13 mouse cellular contexts compared by ENCODE assay signal in the genomic region with DNA sequence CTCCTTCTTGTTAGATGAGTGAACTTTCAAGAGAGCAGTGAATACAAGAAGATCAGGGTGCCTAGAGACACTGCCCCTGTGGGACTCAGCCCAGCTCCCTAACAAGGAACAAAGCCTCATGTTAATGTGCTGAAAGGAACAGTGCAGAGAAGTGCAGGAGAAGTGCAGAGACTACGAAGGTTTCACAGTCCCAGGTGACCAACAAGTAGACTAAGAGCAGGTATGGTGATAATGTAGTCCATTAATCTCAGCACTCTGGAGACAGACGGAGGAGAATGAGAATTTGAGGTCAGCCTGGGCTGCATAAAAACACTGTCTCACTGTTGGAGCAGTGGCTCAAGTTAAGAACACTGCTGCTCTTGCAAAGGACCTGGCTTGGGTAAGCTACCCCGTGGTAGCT.
A peak's percentile ranks its signal among the peaks of the same experiment; 100 is the strongest.
DNase-seq lines count a peak whose midpoint lies in the region; ATAC-seq and TF ChIP-seq lines count a peak whose summit lies in the region.
"Had no signal": no experiment of that assay in that cellular context is flagged by ENCODE, and none has a peak within 500 bp of the region (broad histone marks: within the 10 kb centered on the region; RNA-seq: fewer than 3 reads in every experiment).

No protein-coding gene starts in this region.

- TF ChIP-seq CTCF in stomach, postnatal 0 days (IDR thresholded peaks at IDR 0.05; ENCODE audit: low read depth) = no peak

- no peak for DNase-seq in heart, postnatal 25 days (ENCODE audit: low spot score)
- no peak for DNase-seq in midbrain, embryonic 10.5 days (ENCODE audit: low spot score)
- DNase-seq in stomach, postnatal 0 days (ENCODE audit: low spot score) = no peak
- DNase-seq in right cerebral cortex, adult 2 months (ENCODE audit: low spot score in 2 of 2) = no peak
- DNase-seq: adrenal gland, postnatal 36 days; kidney, postnatal 25 days; spleen, adult 18-20 months; thymus, postnatal 36 days had no signal

- H3K27ac ChIP-seq in heart, embryonic 16.5 days (ENCODE audit: low read length) = peak overlapping the region; percentile 42; the same call in 1 of the 2 replicates
- peak overlapping the region; percentile 55; the same call in 1 of the 2 replicates for H3K27ac ChIP-seq in midbrain, embryonic 10.5 days (replicated peaks)
- H3K27ac ChIP-seq in midbrain, embryonic 15.5 days = no peak overlapping the region
- peak overlapping the region; percentile 87; the same call in 1 of the 2 replicates for H3K27ac ChIP-seq in hindbrain, embryonic 15.5 days (replicated peaks)
- H3K27ac ChIP-seq in stomach, postnatal 0 days (replicated peaks) = peak overlapping the region; percentile 88; the same call in 1 of the 2 replicates
- H3K27ac ChIP-seq: liver, embryonic 15.5 days had no signal

- intact Hi-C loops in heart, postnatal 25 days (cut with DNase I) = loop anchor here (5.0 kb wide), 1 partner anchor 144 kb away; a partner anchor contains a TSS

- H3K4me2 ChIP-seq in heart, embryonic 16.5 days (ENCODE audit: low read depth, low read length) = no peak overlapping the region
- H3K4me2 ChIP-seq in midbrain, embryonic 15.5 days = no peak overlapping the region
- no peak overlapping the region for H3K4me2 ChIP-seq in hindbrain, embryonic 15.5 days
- no peak overlapping the region for H3K4me2 ChIP-seq in stomach, postnatal 0 days (replicated peaks; ENCODE audit: low read depth)
- H3K4me2 ChIP-seq: liver, embryonic 15.5 days had no signal

- WGBS in heart, embryonic 16.5 days = 73% methylated on average over 3 of the region's 3 CpGs
- WGBS in midbrain, embryonic 10.5 days = 81% methylated on average over 3 of the region's 3 CpGs
- WGBS in midbrain, embryonic 15.5 days = 78% methylated on average over 3 of the region's 3 CpGs
- WGBS in hindbrain, embryonic 15.5 days = 63% methylated on average over 3 of the region's 3 CpGs
- WGBS in stomach, postnatal 0 days = 56% methylated on average over 3 of the region's 3 CpGs

- no peak overlapping the region for H3K9ac ChIP-seq in heart, embryonic 16.5 days (ENCODE audit: low read length)
- H3K9ac ChIP-seq in midbrain, embryonic 15.5 days = no peak overlapping the region
- no peak overlapping the region for H3K9ac ChIP-seq in hindbrain, embryonic 15.5 days
- no peak overlapping the region for H3K9ac ChIP-seq in stomach, postnatal 0 days (ENCODE audit: low read length)
- H3K9ac ChIP-seq: liver, embryonic 15.5 days had no signal

- peaks cover 58% of the 10 kb centered on the region for H3K4me1 ChIP-seq in heart, embryonic 16.5 days (ENCODE audit: control insufficient read depth, insufficient read depth, low read length)
- H3K4me1 ChIP-seq in midbrain, embryonic 10.5 days = peaks cover 73% of the 10 kb centered on the region
- H3K4me1 ChIP-seq in midbrain, embryonic 15.5 days = peaks cover 46% of the 10 kb centered on the region
- H3K4me1 ChIP-seq in hindbrain, embryonic 15.5 days (replicated peaks) = peaks cover 43% of the 10 kb centered on the region
- H3K4me1 ChIP-seq in stomach, postnatal 0 days (replicated peaks; ENCODE audit: control insufficient read depth, insufficient read depth) = peaks cover 12% of the 10 kb centered on the region

- no peaks in the 10 kb centered on the region for H3K27me3 ChIP-seq in heart, embryonic 16.5 days (ENCODE audit: control insufficient read depth, insufficient read depth, low read length)
- H3K27me3 ChIP-seq in midbrain, embryonic 10.5 days (ENCODE audit: low read depth, poor library complexity, severe bottlenecking) = peaks cover 20% of the 10 kb centered on the region
- no peaks in the 10 kb centered on the region for H3K27me3 ChIP-seq in midbrain, embryonic 15.5 days (replicated peaks)
- H3K27me3 ChIP-seq in hindbrain, embryonic 15.5 days = no peaks in the 10 kb centered on the region
- H3K27me3 ChIP-seq in stomach, postnatal 0 days (ENCODE audit: control insufficient read depth, insufficient read depth, low read length) = no peaks in the 10 kb centered on the region

- no peaks in the 10 kb centered on the region for H3K9me3 ChIP-seq in heart, embryonic 16.5 days (replicated peaks; ENCODE audit: control insufficient read depth, low read length)
- H3K9me3 ChIP-seq in midbrain, embryonic 10.5 days (replicated peaks) = peaks cover 4% of the 10 kb centered on the region; the same call in 1 of the 2 replicates
- H3K9me3 ChIP-seq in midbrain, embryonic 15.5 days = no peaks in the 10 kb centered on the region
- H3K9me3 ChIP-seq in hindbrain, embryonic 15.5 days = no peaks in the 10 kb centered on the region
- no peaks in the 10 kb centered on the region for H3K9me3 ChIP-seq in stomach, postnatal 0 days (ENCODE audit: control insufficient read depth, low read length)
- H3K9me3 ChIP-seq: liver, embryonic 15.5 days; megakaryocyte, embryonic 14.5 days had no signal

- ATAC-seq in heart, embryonic 16.5 days (replicated peaks; ENCODE audit: extremely low read depth, insufficient read depth, low FRiP score) = no peak
- no peak for ATAC-seq in midbrain, embryonic 15.5 days (replicated peaks)
- ATAC-seq in hindbrain, embryonic 15.5 days (ENCODE audit: low FRiP score, low read depth) = no peak
- no peak for ATAC-seq in stomach, postnatal 0 days (ENCODE audit: low FRiP score, low TSS enrichment)

- no peak for TF ChIP-seq EP300 in stomach, postnatal 0 days (optimal IDR thresholded peaks at IDR 0.05)

- H3K4me3 ChIP-seq in heart, embryonic 16.5 days (ENCODE audit: low read length) = no peak overlapping the region
- H3K4me3 ChIP-seq in midbrain, embryonic 10.5 days = no peak overlapping the region
- H3K4me3 ChIP-seq in midbrain, embryonic 15.5 days = no peak overlapping the region
- H3K4me3 ChIP-seq in hindbrain, embryonic 15.5 days = no peak overlapping the region
- no peak overlapping the region for H3K4me3 ChIP-seq in stomach, postnatal 0 days (ENCODE audit: low read depth, low read length)
- H3K4me3 ChIP-seq: liver, embryonic 15.5 days; megakaryocyte, embryonic 14.5 days had no signal

- H3K36me3 ChIP-seq in heart, embryonic 16.5 days (ENCODE audit: control insufficient read depth, insufficient read depth) = no peaks in the 10 kb centered on the region
- H3K36me3 ChIP-seq in midbrain, embryonic 10.5 days = no peaks in the 10 kb centered on the region
- H3K36me3 ChIP-seq in midbrain, embryonic 15.5 days (replicated peaks) = no peaks in the 10 kb centered on the region
- H3K36me3 ChIP-seq in hindbrain, embryonic 15.5 days = no peaks in the 10 kb centered on the region
- H3K36me3 ChIP-seq in stomach, postnatal 0 days (ENCODE audit: control insufficient read depth, insufficient read depth, low read length) = no peaks in the 10 kb centered on the region
- H3K36me3 ChIP-seq: liver, embryonic 15.5 days had no signal
